Mouse (Mus musculus) layer of hippocampus, postnatal 36 days (tissue): ENCODE results near the gene Olfr152. TPM values are rescaled to one million over a fixed set of nuclear protein-coding genes. Genes with fewer than 3 reads are reported as not detected.

Experiments used
- DNase-seq, 2 experiments: peaks; one replicate each; pipeline ENCODE4 v3.0.0; 2022
- total RNA-seq, 2 experiments: library from RNA; stranded (reverse); gene quantifications; 2 replicates each; pipeline ENCODE4 v1.2.3; 2021

Olfr152 gene
- total RNA-seq = not detected

GRCm38 (mm10) chr2:87779183-87779582, at the start of gene Olfr152:
Gene Olfr152 (plus strand): TSS chr2:87779483.
- no peak for DNase-seq

GRCm38 (mm10) chr2:87739878-87740277, 39.4 kb upstream of the Olfr152 start, which contains the start of gene Olfr1138:
Gene Olfr1138 (minus strand): TSS chr2:87739978.
- no peak for DNase-seq

- no peak for DNase-seq
Measured at GRCm38 (mm10) chr2:87743452-87743851, 35.8 kb upstream of the Olfr152 start, which contains the start of gene Olfr1140. Gene Olfr1140 (plus strand): TSS chr2:87743752.

- DNase-seq = no peak
Measured at GRCm38 (mm10) chr2:87753891-87754290, 25.4 kb upstream of the Olfr152 start, which contains the start of gene Olfr1141. Gene Olfr1141 (minus strand): TSS chr2:87753991.

GRCm38 (mm10) chr2:87776143-87776542, 3.1 kb upstream of the Olfr152 start:
- no peak for DNase-seq

- DNase-seq = no peak
Measured at GRCm38 (mm10) chr2:87800292-87800691, 21.0 kb downstream of the Olfr152 start, which contains the start of gene Olfr1143. Gene Olfr1143 (plus strand): TSS chr2:87800592.

GRCm38 (mm10) chr2:87809522-87809921, 30.2 kb downstream of the Olfr152 start, which contains the start of gene Olfr1145:
Gene Olfr1145 (plus strand): TSS chr2:87809822.
- no peak for DNase-seq

- DNase-seq = no peak
Measured at GRCm38 (mm10) chr2:87830233-87830632, 51.0 kb downstream of the Olfr152 start, which contains the start of gene Olfr1148. Gene Olfr1148 (plus strand): TSS chr2:87830533.

Other genes with a start within 250 kb of the Olfr152 start
- not detected for gene Olfr153, start 247.7 kb upstream of the Olfr152 start, total RNA-seq
- gene Olfr1128, start 233.9 kb upstream of the Olfr152 start, total RNA-seq = not detected
- not detected for gene Olfr1129, start 205.6 kb upstream of the Olfr152 start, total RNA-seq
- gene Olfr1130, start 173.3 kb upstream of the Olfr152 start, total RNA-seq = not detected
- not detected for gene Olfr1131, start 152.4 kb upstream of the Olfr152 start, total RNA-seq
- gene Olfr1132, start 141.9 kb upstream of the Olfr152 start, total RNA-seq = not detected
- gene Olfr1133, start 132.1 kb upstream of the Olfr152 start, total RNA-seq = not detected
- gene Olfr1134, start 121.0 kb upstream of the Olfr152 start, total RNA-seq = not detected
- gene Olfr1135, start 105.8 kb upstream of the Olfr152 start, total RNA-seq = not detected
- not detected for gene Olfr1136, start 85.5 kb upstream of the Olfr152 start, total RNA-seq
- not detected for gene Olfr1137, start 66.3 kb upstream of the Olfr152 start, total RNA-seq
- gene Olfr1138, start 39.5 kb upstream of the Olfr152 start, total RNA-seq = not detected
- not detected for gene Olfr1140, start 35.7 kb upstream of the Olfr152 start, total RNA-seq
- not detected for gene Olfr1141, start 25.5 kb upstream of the Olfr152 start, total RNA-seq
- not detected for gene Olfr1143, start 21.1 kb downstream of the Olfr152 start, total RNA-seq
- gene Olfr1145, start 30.3 kb downstream of the Olfr152 start, total RNA-seq = not detected
- not detected for gene Olfr1148, start 51.0 kb downstream of the Olfr152 start, total RNA-seq
- gene Olfr1150-ps1, start 64.5 kb downstream of the Olfr152 start, total RNA-seq = not detected
- gene Olfr1151, start 76.4 kb downstream of the Olfr152 start, total RNA-seq = not detected
- gene Olfr1152, start 87.0 kb downstream of the Olfr152 start, total RNA-seq = not detected
- gene Olfr1153, start 115.5 kb downstream of the Olfr152 start, total RNA-seq = not detected
- not detected for gene Olfr1154, start 125.7 kb downstream of the Olfr152 start, total RNA-seq
- gene Olfr1155, start 165.7 kb downstream of the Olfr152 start, total RNA-seq = not detected
- gene Olfr1156, start 173.6 kb downstream of the Olfr152 start, total RNA-seq = under 1 TPM in 1 of 2 experiments, not detected in 1; 0.10 TPM
- not detected for gene Olfr1157, start 188.8 kb downstream of the Olfr152 start, total RNA-seq
- gene Olfr74, start 195.2 kb downstream of the Olfr152 start, total RNA-seq = not detected
- gene Olfr1158, start 210.6 kb downstream of the Olfr152 start, total RNA-seq = not detected
- gene Olfr1160, start 228.8 kb downstream of the Olfr152 start, total RNA-seq = not detected
- not detected for gene Olfr1161, start 243.3 kb downstream of the Olfr152 start, total RNA-seq